Mouse (Mus musculus) ES-E14 (cell line): ENCODE measurements at regions not wholly inside any gene's neighbourhood (a gene's known extent, or its start where the extent isn't known, plus 50 kb on each side); places are given as distances from the start of the nearest gene placed in this dataset.

Experiments used
- DNase-seq: peaks from one replicate; pipeline ENCODE4 v3.0.0-alpha.2; 2013; ENCODE audit warnings: low read depth, low spot score
- H3K27ac ChIP-seq: 2 replicates; pipeline ENCODE4 v1.5.1; 2012; ENCODE audit warnings: low read depth, mild to moderate bottlenecking, low read length, moderate library complexity, mixed read lengths; ENCODE audit not compliant: poor library complexity, insufficient read depth, severe bottlenecking
- H3K36me3 ChIP-seq: 2 replicates; pipeline ENCODE4 v1.6.1; 2012; ENCODE audit warnings: mild to moderate bottlenecking, low read length, moderate library complexity, mixed read lengths; ENCODE audit not compliant: control insufficient read depth, poor library complexity, insufficient read depth, severe bottlenecking
- H3K4me1 ChIP-seq, 2 experiments: fragments of 150-350 bp in 1 of 2; sonication (generic) in 1 of 2; 2 replicates each; pipeline ENCODE4 v1.6.1; 2012; ENCODE audit warnings: low read length in 2 of 2, mild to moderate bottlenecking in 1 of 2, mixed read lengths in 1 of 2; ENCODE audit not compliant: control insufficient read depth in 2 of 2, insufficient read depth in 2 of 2, poor library complexity in 1 of 2
- H3K4me3 ChIP-seq, 2 experiments: fragments of 150-350 bp in 1 of 2; sonication (generic) in 1 of 2; 2 replicates each; pipeline ENCODE4 v1.5.1; 2012; ENCODE audit warnings: low read length in 2 of 2, low read depth in 1 of 2, mild to moderate bottlenecking in 1 of 2, mixed read lengths in 1 of 2; ENCODE audit not compliant: insufficient read depth in 1 of 2, poor library complexity in 1 of 2, severe bottlenecking in 1 of 2
- H3K9ac ChIP-seq: 2 replicates; pipeline ENCODE4 v1.6.1; 2012; ENCODE audit warnings: low read depth, mild to moderate bottlenecking, low read length, mixed read lengths; ENCODE audit not compliant: poor library complexity, insufficient read depth, severe bottlenecking
- H3K9me3 ChIP-seq: fragments of 150-350 bp; sonication (generic); 2 replicates; pipeline ENCODE4 v1.6.1; 2012; ENCODE audit warnings: low read depth, mild to moderate bottlenecking, low read length; ENCODE audit not compliant: control insufficient read depth, insufficient read depth
- CHD2 ChIP-seq: IDR thresholded peaks from 2 replicates; pipeline ENCODE4 v1.6.1; 2014; ENCODE audit warnings: mild to moderate bottlenecking, low read depth, low read length, inconsistent platforms
- HCFC1 ChIP-seq: IDR thresholded peaks from 2 replicates; pipeline ENCODE4 v1.6.1; 2012; ENCODE audit warnings: low read length, inconsistent platforms, borderline replicate concordance; ENCODE audit not compliant: insufficient read depth
- MAFK ChIP-seq: IDR thresholded peaks from 2 replicates; pipeline ENCODE4 v1.6.1; 2014; ENCODE audit warnings: mild to moderate bottlenecking, low read depth, low read length, inconsistent platforms; ENCODE audit not compliant: insufficient read depth
- ZC3H11A ChIP-seq: IDR thresholded peaks from 2 replicates; pipeline ENCODE4 v1.6.1; 2012; ENCODE audit warnings: low read depth, mild to moderate bottlenecking, inconsistent platforms, low read length, borderline replicate concordance
- ZNF384 ChIP-seq: IDR thresholded peaks from 2 replicates; pipeline ENCODE4 v1.6.1; 2012; ENCODE audit warnings: low read depth, low read length, inconsistent platforms
- in situ Hi-C, 2 experiments: fragments of 600-800 bp; cut with MboI; formaldehyde crosslinking; loops; one replicate each; pipeline ENCODE4 v1.15.1; 2025; ENCODE audit warnings: low sequenced_read_pairs in 2 of 2, inconsistent platforms in 1 of 2; ENCODE audit not compliant: unreplicated experiment in 2 of 2

DNA sequence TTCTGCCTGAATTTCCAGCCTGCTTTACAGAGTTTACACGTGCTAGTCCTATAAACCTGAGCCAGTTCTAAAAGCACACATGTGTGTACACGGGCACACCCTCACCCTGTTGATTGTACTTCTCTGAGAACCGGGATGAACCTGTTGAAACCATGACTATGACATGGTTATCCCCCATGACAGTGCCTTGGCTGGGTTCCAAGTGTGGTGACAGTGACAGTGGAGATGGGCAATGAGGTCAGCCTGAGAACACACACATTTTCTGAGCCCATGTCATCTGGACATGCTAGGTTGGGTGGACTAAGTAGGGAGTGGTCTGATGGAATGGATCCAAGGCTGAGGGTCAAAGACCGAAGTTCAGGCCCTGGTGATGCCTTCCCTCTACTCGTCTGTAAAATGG lies 103.5 kb upstream of the 1700012A03Rik start:
- no peak overlapping the region for H3K27ac ChIP-seq
- no peak for TF ChIP-seq ZC3H11A
- no peak for TF ChIP-seq CHD2
- no peak for TF ChIP-seq MAFK
- no peak for TF ChIP-seq ZNF384
- TF ChIP-seq HCFC1, result no peak
- in situ Hi-C loops, result no loop called here
- H3K4me3 ChIP-seq, result no peak overlapping the region
- DNase-seq, result no peak
- H3K9me3 ChIP-seq, result no peaks in the 10 kb centered on the region
- peaks cover 1 to 13% of the 10 kb centered on the region in 2 experiments; a peak in 2 of 4 replicates for H3K4me1 ChIP-seq
- no peak overlapping the region for H3K9ac ChIP-seq
- H3K36me3 ChIP-seq, result no peaks in the 10 kb centered on the region

DNA sequence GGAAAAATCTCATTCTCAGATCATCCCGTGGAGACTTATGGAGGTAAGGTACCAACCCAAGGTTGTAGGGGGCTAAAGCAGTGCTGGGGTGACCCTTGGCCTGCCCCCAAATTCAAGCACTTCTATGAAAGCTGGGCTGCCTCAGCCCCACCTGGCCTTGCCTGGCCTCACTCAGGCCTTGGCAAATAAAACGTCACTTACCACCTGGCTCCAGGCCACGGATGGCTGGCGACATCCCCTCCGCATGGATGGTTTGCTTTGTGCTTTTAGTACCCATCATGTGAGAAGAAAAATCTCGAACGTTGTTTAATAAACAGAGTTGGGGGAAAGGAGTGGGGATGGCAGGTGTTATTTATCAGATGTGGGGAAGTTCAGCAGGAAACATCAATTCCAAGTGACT lies 104.7 kb upstream of the 1700012A03Rik start:
- Histone ChIP-seq H3K9ac (no peak overlapping the region), H3K27ac (no peak overlapping the region), H3K9me3 (no peaks in the 10 kb centered on the region), H3K36me3 (no peaks in the 10 kb centered on the region), H3K4me3 (no peak overlapping the region), H3K4me1 (peaks cover 1 to 13% of the 10 kb centered on the region in 2 experiments; a peak in 2 of 4 replicates)
- TF ChIP-seq ZNF384 (no peak), MAFK (no peak), CHD2 (no peak), HCFC1 (no peak), ZC3H11A (no peak)
- no peak for DNase-seq
- in situ Hi-C loops, result no loop called here

DNA sequence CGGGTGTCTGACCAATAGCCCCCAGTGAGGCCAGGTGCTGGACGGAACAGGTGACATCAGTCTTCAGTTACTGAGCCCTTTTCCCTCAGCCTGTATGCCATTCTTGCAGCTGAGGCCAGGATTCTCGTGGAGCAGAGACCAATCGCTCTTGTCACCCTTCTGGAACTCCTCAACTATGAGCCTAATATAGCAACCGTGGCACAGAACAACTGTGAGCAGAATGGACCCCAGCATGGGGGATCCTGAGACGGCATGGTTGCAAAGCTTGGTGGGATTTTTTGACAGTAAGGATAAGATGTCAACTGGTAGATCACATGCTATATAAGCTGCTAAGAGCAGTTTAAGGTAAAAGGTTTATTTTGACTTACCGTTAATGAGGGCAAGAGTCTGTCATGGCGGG lies 105.5 kb upstream of the 1700012A03Rik start:
- in situ Hi-C loops, result no loop called here
- H3K27ac ChIP-seq, result no peak overlapping the region
- H3K9me3 ChIP-seq, result no peaks in the 10 kb centered on the region
- TF ChIP-seq MAFK, result no peak
- no peak for TF ChIP-seq CHD2
- no peak for TF ChIP-seq ZC3H11A
- no peak for TF ChIP-seq HCFC1
- TF ChIP-seq ZNF384, result no peak
- no peak for DNase-seq
- no peak overlapping the region for H3K9ac ChIP-seq
- H3K36me3 ChIP-seq, result no peaks in the 10 kb centered on the region
- peaks cover 1 to 13% of the 10 kb centered on the region in 2 experiments; a peak in 2 of 4 replicates for H3K4me1 ChIP-seq
- H3K4me3 ChIP-seq, result no peak overlapping the region

DNA sequence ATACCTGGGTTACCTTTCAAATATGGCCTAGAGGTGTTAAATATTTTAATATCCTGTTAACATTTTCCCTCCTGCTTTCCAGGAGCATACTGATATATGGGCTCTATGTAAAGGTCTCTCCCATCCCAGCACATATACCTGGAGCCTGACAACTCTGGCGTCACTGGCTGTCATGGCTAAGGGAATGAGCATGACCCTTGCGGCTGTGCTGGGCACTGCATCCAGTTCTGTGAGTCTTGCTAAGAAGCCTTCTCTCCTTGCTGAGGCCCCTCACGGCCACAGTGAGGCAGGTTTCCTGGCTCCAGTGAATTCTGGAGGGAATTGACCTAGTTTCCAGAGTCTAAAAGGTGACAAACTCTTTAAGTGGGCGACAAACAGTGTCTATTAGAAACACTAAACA lies 107.3 kb upstream of the 1700012A03Rik start:
- no peak for TF ChIP-seq CHD2
- TF ChIP-seq ZNF384, result no peak
- TF ChIP-seq ZC3H11A, result no peak
- no peak for TF ChIP-seq MAFK
- TF ChIP-seq HCFC1, result no peak
- H3K4me3 ChIP-seq, result no peak overlapping the region
- no peak overlapping the region for H3K27ac ChIP-seq
- H3K9me3 ChIP-seq, result no peaks in the 10 kb centered on the region
- peaks cover 1 to 8% of the 10 kb centered on the region in 2 experiments; a peak in 2 of 4 replicates for H3K4me1 ChIP-seq
- H3K36me3 ChIP-seq, result no peaks in the 10 kb centered on the region
- in situ Hi-C loops, result no loop called here
- H3K9ac ChIP-seq, result no peak overlapping the region
- no peak for DNase-seq

DNA sequence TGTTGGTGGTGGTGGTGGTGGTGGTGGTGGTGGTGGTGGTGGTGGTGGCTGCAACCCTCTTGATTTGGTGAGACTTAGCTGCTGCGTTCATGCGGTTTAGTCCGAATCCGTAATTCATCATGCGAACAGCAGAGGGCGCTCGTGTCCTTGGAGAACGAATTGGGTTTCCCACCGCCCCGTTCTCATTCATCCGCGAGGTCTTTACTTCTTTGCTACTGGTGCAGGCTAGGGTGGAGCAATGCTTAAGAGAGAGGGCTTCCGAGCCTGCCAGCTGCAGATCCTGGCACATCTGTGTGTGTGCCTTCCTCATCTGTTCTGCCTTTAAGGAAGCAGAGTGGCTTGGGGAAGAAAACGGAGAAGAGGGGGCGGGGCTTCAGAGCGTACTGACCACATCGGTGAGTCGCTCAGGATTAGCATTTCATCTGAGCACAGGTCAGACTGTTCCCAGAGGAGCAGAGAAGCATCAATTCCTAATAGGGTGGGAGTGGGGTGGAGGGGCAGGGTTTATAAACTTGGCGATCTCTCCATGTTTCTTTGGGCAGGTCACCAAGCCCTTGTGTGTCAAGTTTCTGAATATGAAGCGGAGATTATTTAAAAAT lies 111.7 kb upstream of the 1700012A03Rik start:
- TF ChIP-seq ZC3H11A, result peak; percentile 95
- no peak for TF ChIP-seq HCFC1
- Histone ChIP-seq H3K36me3 (no peaks in the 10 kb centered on the region), H3K27ac (no peak overlapping the region; the same call in 1 of the 2 replicates), H3K4me3 (peak overlapping the region; percentile 13 to 54; a peak in 3 of 4 replicates), H3K9ac (peak overlapping the region; percentile 39; the same call in 1 of the 2 replicates), H3K9me3 (no peaks in the 10 kb centered on the region), H3K4me1 (peaks cover 0 to 19% of the 10 kb centered on the region in 2 experiments; a peak in 2 of 4 replicates)
- DNase-seq, result peak; percentile 88
- in situ Hi-C loops, result no loop called here
